Mouse (Mus musculus) brain, embryonic 14.5 days (tissue): ENCODE measurements around the gene Pex5l. TPM values are rescaled to one million over a fixed set of nuclear protein-coding genes. Genes with fewer than 3 reads are reported as not detected.

ENCODE experiments used
- DNase-seq: peaks from one replicate; pipeline ENCODE4 v3.0.0-alpha.2; 2011; ENCODE audit warnings: low read depth
- CTCF ChIP-seq: fragments of 200-500 bp; IDR thresholded peaks from 2 replicates; pipeline ENCODE4 v1.5.1; 2012; ENCODE audit warnings: inconsistent platforms, mild to moderate bottlenecking, moderate library complexity, borderline replicate concordance; ENCODE audit not compliant: insufficient read depth, insufficient read length; ENCODE audit errors: extremely low read depth
- POLR2A ChIP-seq: fragments of 200-500 bp; IDR thresholded peaks from 2 replicates; pipeline ENCODE4 v1.6.1; 2012; ENCODE audit warnings: mild to moderate bottlenecking, inconsistent platforms, borderline replicate concordance; ENCODE audit not compliant: poor library complexity, insufficient read depth, insufficient read length, severe bottlenecking; ENCODE audit errors: extremely low read depth
- polyA plus RNA-seq: library from polyadenylated mRNA; depleted of rRNA; stranded (reverse); fragments of >200 nt; gene quantifications from 2 replicates; pipeline ENCODE4 v1.2.3, GENCODE M21; 2012

Gene Pex5l
- polyA plus RNA-seq, 1 experiment: 8.3 TPM

- TF ChIP-seq POLR2A: no peak
- no peak for TF ChIP-seq CTCF
- DNase-seq: no peak
Observed at GRCm38 (mm10) chr3:33088276-33088675, 54.8 kb downstream of the Pex5l start.

DNA sequence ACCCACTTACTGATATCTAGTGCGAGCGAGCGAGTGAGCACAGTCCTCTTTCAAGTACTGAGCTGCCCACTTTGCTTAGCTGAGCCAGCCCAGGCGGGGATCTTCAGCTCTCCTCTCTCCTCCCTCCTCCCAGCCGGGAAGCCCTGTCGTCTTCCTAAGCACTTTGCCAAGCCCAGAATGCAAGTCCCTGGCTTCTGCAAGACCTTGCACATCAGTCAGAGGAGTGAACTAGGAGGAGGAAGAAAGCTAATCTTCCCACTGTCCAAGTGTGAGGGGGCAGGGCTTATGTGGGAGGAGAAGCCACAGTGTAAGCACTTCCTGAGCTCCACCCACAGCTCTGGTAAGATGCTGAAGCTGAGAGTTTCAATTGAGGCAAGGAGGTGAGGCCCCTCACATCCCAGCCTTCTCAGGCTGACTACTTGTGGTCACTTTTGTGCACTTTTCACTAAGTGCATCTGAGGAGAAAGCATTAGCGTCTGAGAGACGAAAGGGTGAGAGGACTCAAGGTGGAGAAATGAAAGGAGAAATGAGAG, 60.2 kb downstream of the Pex5l start:
- no peak for DNase-seq
- no peak for TF ChIP-seq POLR2A
- TF ChIP-seq CTCF: no peak

GRCm38 (mm10) chr3:33081793-33082192, 61.3 kb downstream of the Pex5l start:
- TF ChIP-seq POLR2A (no peak), CTCF (no peak)

GRCm38 (mm10) chr3:33079658-33080057, 63.4 kb downstream of the Pex5l start:
- DNase-seq: no peak
- no peak for TF ChIP-seq POLR2A
- TF ChIP-seq CTCF: no peak

More at GRCm38 (mm10) chr3:33081793-33082192, 61.3 kb downstream of the Pex5l start:
- no peak for DNase-seq

DNA sequence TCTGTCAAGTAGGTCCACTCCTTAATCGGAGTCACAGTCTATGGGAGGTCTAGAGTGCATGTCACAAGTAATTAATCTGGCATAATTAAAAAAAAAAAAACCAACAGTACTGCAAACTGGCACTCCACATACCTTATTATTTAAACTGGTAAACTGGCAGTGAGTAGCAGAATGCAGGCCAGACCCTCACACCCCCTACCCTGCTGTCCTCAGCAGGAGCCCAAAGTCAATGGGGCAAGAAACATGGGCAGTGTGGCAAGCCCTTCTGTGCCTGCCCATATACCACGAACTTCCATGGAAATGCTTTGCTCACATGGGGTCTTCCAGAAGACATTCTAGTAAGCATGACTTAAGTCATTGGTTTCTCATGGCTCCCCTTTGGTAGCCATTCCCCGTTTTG, 63.9 kb downstream of the Pex5l start:
- TF ChIP-seq CTCF (no peak), POLR2A (no peak)
- no peak for DNase-seq

- no peak for DNase-seq
- TF ChIP-seq CTCF: no peak
- no peak for TF ChIP-seq POLR2A
Observed at GRCm38 (mm10) chr3:33075696-33076095, 67.4 kb downstream of the Pex5l start.

- DNase-seq: peak; percentile 68
- TF ChIP-seq CTCF (no peak), POLR2A (no peak)
Observed at GRCm38 (mm10) chr3:33074266-33074981, 68.6 kb downstream of the Pex5l start.

DNA sequence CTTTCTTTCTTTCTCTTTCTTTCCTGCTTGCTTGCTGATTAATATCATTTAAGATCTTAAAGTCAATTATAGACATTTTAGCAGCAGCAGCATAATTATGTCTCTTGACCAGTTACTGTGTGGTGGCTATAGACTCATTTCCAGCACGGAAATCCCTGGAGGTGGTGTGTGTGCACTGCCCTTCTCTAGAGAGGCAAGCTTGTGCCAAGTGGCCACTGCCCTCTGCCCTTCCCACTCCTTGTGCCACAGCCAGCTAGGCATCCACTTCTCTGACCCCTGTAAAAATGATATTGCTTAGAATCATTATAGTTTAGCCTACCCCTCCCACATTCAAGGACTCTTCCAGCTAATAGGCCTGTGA, 69.2 kb downstream of the Pex5l start:
- TF ChIP-seq POLR2A (no peak), CTCF (no peak)
- no peak for DNase-seq

DNA sequence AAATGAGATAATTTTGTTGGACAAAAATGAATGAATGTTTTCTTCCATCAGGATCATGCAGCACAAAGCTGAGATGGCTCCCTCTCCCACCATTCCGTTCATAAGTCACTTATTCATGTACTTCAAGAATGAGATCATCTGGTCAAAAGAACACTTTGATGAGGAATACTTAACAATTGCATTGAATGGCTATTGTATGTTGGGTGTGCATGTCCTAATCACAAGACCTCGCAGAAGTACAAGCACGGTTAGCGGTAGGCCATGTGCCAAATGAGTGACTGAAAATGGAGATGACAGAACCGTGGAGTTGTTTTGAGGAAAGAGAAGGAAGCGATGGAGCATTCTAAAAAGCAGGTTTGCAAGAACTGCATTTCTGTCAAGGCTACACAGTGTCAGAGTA, 72.3 kb downstream of the Pex5l start:
- TF ChIP-seq POLR2A (no peak), CTCF (no peak)

GRCm38 (mm10) chr3:33068146-33068545, 74.9 kb downstream of the Pex5l start:
- TF ChIP-seq CTCF: no peak
- no peak for TF ChIP-seq POLR2A
- no peak for DNase-seq

More for the DNA sequence above, 72.3 kb downstream of the Pex5l start:
- no peak for DNase-seq

GRCm38 (mm10) chr3:33063590-33063989, 79.5 kb downstream of the Pex5l start:
- TF ChIP-seq POLR2A: no peak
- no peak for TF ChIP-seq CTCF
- peak; percentile 65 for DNase-seq

DNA sequence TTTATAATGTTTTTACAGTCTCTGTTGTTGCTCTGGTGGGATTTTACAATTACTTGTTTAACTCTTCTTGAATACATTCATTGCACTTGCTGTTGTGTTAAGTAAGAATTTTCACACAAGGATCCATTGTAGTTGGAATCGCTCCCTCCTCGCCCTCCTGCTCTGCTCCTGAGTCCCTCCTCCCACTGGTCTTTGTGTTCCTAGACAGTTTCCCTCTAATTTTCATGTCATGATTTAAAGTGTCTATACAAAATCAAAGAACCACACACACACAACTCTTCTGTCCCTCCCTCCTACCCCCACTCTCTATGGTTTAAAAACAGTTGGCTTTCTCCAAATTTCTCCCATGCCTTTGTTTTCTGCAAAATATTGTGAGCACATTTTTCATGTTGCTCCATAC, 81.6 kb downstream of the Pex5l start:
- peak; percentile 51 for DNase-seq

More for the DNA sequence above, 81.6 kb downstream of the Pex5l start:
- TF ChIP-seq CTCF: no peak
- TF ChIP-seq POLR2A: no peak
